Mouse (Mus musculus) hindbrain, embryonic 10.5 days (tissue): ENCODE measurements at regions not wholly inside any gene's neighbourhood (a gene's known extent, or its start where the extent isn't known, plus 50 kb on each side); places are given as distances from the start of the nearest gene placed in this dataset.
A peak's percentile ranks its signal among the peaks of the same experiment; 100 is the strongest.

ENCODE experiments used
- DNase-seq: peaks from one replicate; pipeline ENCODE4 v3.0.0-alpha.2; 2017; ENCODE audit warnings: low spot score
- H3K27ac ChIP-seq: fragments of 300-500 bp; sonication (generic); 2 replicates; pipeline ENCODE4 v1.5.1; 2016; ENCODE audit warnings: mild to moderate bottlenecking, moderate library complexity
- H3K27me3 ChIP-seq: fragments of 300-500 bp; sonication (generic); 2 replicates; pipeline ENCODE4 v1.6.1; 2016; ENCODE audit warnings: mild to moderate bottlenecking; ENCODE audit not compliant: poor library complexity, insufficient read depth, severe bottlenecking
- H3K36me3 ChIP-seq: fragments of 300-500 bp; sonication (generic); 2 replicates; pipeline ENCODE4 v1.6.1; 2016; ENCODE audit warnings: mild to moderate bottlenecking, moderate library complexity
- H3K4me1 ChIP-seq: fragments of 300-500 bp; sonication (generic); replicated peaks from 2 replicates; pipeline ENCODE4 v1.6.1; 2016; ENCODE audit warnings: mild to moderate bottlenecking
- H3K4me3 ChIP-seq: fragments of 300-500 bp; sonication (generic); 2 replicates; pipeline ENCODE4 v1.5.1; 2016; ENCODE audit warnings: mild to moderate bottlenecking, moderate library complexity
- H3K9me3 ChIP-seq: fragments of 300-500 bp; sonication (generic); 2 replicates; pipeline ENCODE4 v1.6.1; 2016; ENCODE audit warnings: mild to moderate bottlenecking, moderate library complexity
- WGBS: fragments of 180-500 bp; shearing (Covaris S2); methylation state at CpG from one replicate; pipeline ENCODE4 v1.1.7; 2016; 5-methylcytosine and 5-hydroxymethylcytosine counted together

GRCm38 (mm10) chr15:68707306-68707705 is 2206.6 kb upstream of the Lrrc6 start:
- no peak for DNase-seq
- Histone ChIP-seq H3K4me3 (no peak overlapping the region), H3K27ac (no peak overlapping the region), H3K9me3 (no peaks in the 10 kb centered on the region), H3K27me3 (no peaks in the 10 kb centered on the region), H3K4me1 (no peaks in the 10 kb centered on the region), H3K36me3 (no peaks in the 10 kb centered on the region)
- WGBS = 90% methylated on average over 3 of the region's 3 CpGs

GRCm38 (mm10) chr15:68695041-68695650 is 2194.4 kb upstream of the Lrrc6 start:
- no peak overlapping the region for H3K4me3 ChIP-seq
- no peaks in the 10 kb centered on the region for H3K4me1 ChIP-seq
- 65% methylated on average over 5 of the region's 5 CpGs for WGBS
- no peak overlapping the region for H3K27ac ChIP-seq
- no peaks in the 10 kb centered on the region for H3K36me3 ChIP-seq
- DNase-seq = no peak
- no peaks in the 10 kb centered on the region for H3K27me3 ChIP-seq
- no peaks in the 10 kb centered on the region for H3K9me3 ChIP-seq

- no peak overlapping the region for H3K4me3 ChIP-seq
- DNase-seq = no peak
- H3K27me3 ChIP-seq = no peaks in the 10 kb centered on the region
- H3K27ac ChIP-seq = no peak overlapping the region
- no peaks in the 10 kb centered on the region for H3K4me1 ChIP-seq
- no peaks in the 10 kb centered on the region for H3K9me3 ChIP-seq
- WGBS = 81% methylated on average over 1 of the region's 1 CpGs
- no peaks in the 10 kb centered on the region for H3K36me3 ChIP-seq
Measured at GRCm38 (mm10) chr15:68667462-68667861, 2166.8 kb upstream of the Lrrc6 start.

- H3K27ac ChIP-seq = no peak overlapping the region
- DNase-seq = no peak
- H3K4me3 ChIP-seq = no peak overlapping the region
- H3K9me3 ChIP-seq = no peaks in the 10 kb centered on the region
- H3K36me3 ChIP-seq = no peaks in the 10 kb centered on the region
- H3K4me1 ChIP-seq = no peaks in the 10 kb centered on the region
- H3K27me3 ChIP-seq = no peaks in the 10 kb centered on the region
Measured at GRCm38 (mm10) chr15:68665331-68665730, 2164.6 kb upstream of the Lrrc6 start.

GRCm38 (mm10) chr15:68656722-68657121 is 2156.0 kb upstream of the Lrrc6 start:
- no peak for DNase-seq
- Histone ChIP-seq H3K4me3 (no peak overlapping the region), H3K4me1 (no peaks in the 10 kb centered on the region), H3K36me3 (no peaks in the 10 kb centered on the region), H3K27ac (no peak overlapping the region), H3K27me3 (no peaks in the 10 kb centered on the region), H3K9me3 (no peaks in the 10 kb centered on the region)
- 76% methylated on average over 6 of the region's 6 CpGs for WGBS

- Histone ChIP-seq H3K27ac (no peak overlapping the region), H3K4me3 (no peak overlapping the region), H3K4me1 (peaks cover 7% of the 10 kb centered on the region), H3K9me3 (no peaks in the 10 kb centered on the region), H3K36me3 (no peaks in the 10 kb centered on the region), H3K27me3 (no peaks in the 10 kb centered on the region)
- WGBS = 92% methylated on average over 3 of the region's 3 CpGs
- no peak for DNase-seq
Measured at GRCm38 (mm10) chr15:68655046-68655445, 2154.3 kb upstream of the Lrrc6 start.

GRCm38 (mm10) chr15:68650609-68651008 is 2149.9 kb upstream of the Lrrc6 start:
- Histone ChIP-seq H3K36me3 (no peaks in the 10 kb centered on the region), H3K4me1 (peaks cover 17% of the 10 kb centered on the region), H3K27me3 (no peaks in the 10 kb centered on the region), H3K27ac (peak overlapping the region; percentile 29; the same call in 1 of the 2 replicates), H3K4me3 (no peak overlapping the region), H3K9me3 (no peaks in the 10 kb centered on the region)
- no peak for DNase-seq
- 62% methylated on average over 2 of the region's 2 CpGs for WGBS

GRCm38 (mm10) chr15:68650033-68650432 is 2149.3 kb upstream of the Lrrc6 start:
- Histone ChIP-seq H3K36me3 (no peaks in the 10 kb centered on the region), H3K4me1 (peaks cover 17% of the 10 kb centered on the region), H3K27me3 (no peaks in the 10 kb centered on the region), H3K9me3 (no peaks in the 10 kb centered on the region), H3K4me3 (no peak overlapping the region), H3K27ac (peak overlapping the region; percentile 56; the same call in 1 of the 2 replicates)
- DNase-seq = peak; percentile 63
- 45% methylated on average over 3 of the region's 3 CpGs for WGBS

- Histone ChIP-seq H3K36me3 (no peaks in the 10 kb centered on the region), H3K27me3 (no peaks in the 10 kb centered on the region), H3K4me3 (no peak overlapping the region), H3K4me1 (peaks cover 17% of the 10 kb centered on the region), H3K27ac (no peak overlapping the region), H3K9me3 (0 out of 2 replicates have a peak, but pooled peaks cover 3% of the 10 kb centered on the region)
- no peak for DNase-seq
- WGBS = 84% methylated on average over 3 of the region's 3 CpGs
Measured at GRCm38 (mm10) chr15:68646865-68647264, 2146.2 kb upstream of the Lrrc6 start.

GRCm38 (mm10) chr15:68644862-68645261 is 2144.2 kb upstream of the Lrrc6 start:
- WGBS = 93% methylated on average over 1 of the region's 1 CpGs
- H3K4me3 ChIP-seq = no peak overlapping the region
- DNase-seq = no peak

GRCm38 (mm10) chr15:68635633-68636032 is 2134.9 kb upstream of the Lrrc6 start:
- DNase-seq = no peak
- no peak overlapping the region for H3K27ac ChIP-seq
- H3K27me3 ChIP-seq = no peaks in the 10 kb centered on the region
- H3K36me3 ChIP-seq = no peaks in the 10 kb centered on the region
- no peaks in the 10 kb centered on the region for H3K9me3 ChIP-seq
- H3K4me1 ChIP-seq = no peaks in the 10 kb centered on the region
- no peak overlapping the region for H3K4me3 ChIP-seq

More at GRCm38 (mm10) chr15:68644862-68645261, 2144.2 kb upstream of the Lrrc6 start:
- Histone ChIP-seq H3K4me1 (peaks cover 7% of the 10 kb centered on the region), H3K27ac (no peak overlapping the region), H3K36me3 (no peaks in the 10 kb centered on the region), H3K27me3 (no peaks in the 10 kb centered on the region), H3K9me3 (0 out of 2 replicates have a peak, but pooled peaks cover 3% of the 10 kb centered on the region)

- H3K27ac ChIP-seq = no peak overlapping the region
- WGBS = 63% methylated on average over 4 of the region's 4 CpGs
- H3K36me3 ChIP-seq = no peaks in the 10 kb centered on the region
- no peaks in the 10 kb centered on the region for H3K4me1 ChIP-seq
- DNase-seq = no peak
- no peaks in the 10 kb centered on the region for H3K27me3 ChIP-seq
- H3K9me3 ChIP-seq = no peaks in the 10 kb centered on the region
- H3K4me3 ChIP-seq = no peak overlapping the region
Measured at GRCm38 (mm10) chr15:68626976-68627375, 2126.3 kb upstream of the Lrrc6 start.

GRCm38 (mm10) chr15:68624831-68625230 is 2124.1 kb upstream of the Lrrc6 start:
- no peaks in the 10 kb centered on the region for H3K36me3 ChIP-seq
- no peaks in the 10 kb centered on the region for H3K27me3 ChIP-seq
- WGBS = 70% methylated on average over 3 of the region's 3 CpGs
- no peaks in the 10 kb centered on the region for H3K4me1 ChIP-seq
- H3K4me3 ChIP-seq = no peak overlapping the region
- no peak for DNase-seq
- no peaks in the 10 kb centered on the region for H3K9me3 ChIP-seq
- H3K27ac ChIP-seq = no peak overlapping the region
